Mouse (Mus musculus) spleen, adult 2 months (tissue): ENCODE measurements at regions not wholly inside any gene's neighbourhood (a gene's known extent, or its start where the extent isn't known, plus 50 kb on each side); places are given as distances from the start of the nearest gene placed in this dataset.

ENCODE experiments used
- CTCF ChIP-seq: fragments of 200-500 bp; IDR thresholded peaks from 2 replicates; pipeline ENCODE4 v1.5.1; 2011; ENCODE audit warnings: mild to moderate bottlenecking, inconsistent platforms; ENCODE audit not compliant: insufficient read depth, insufficient read length, insufficient replicate concordance; ENCODE audit errors: extremely low read depth
- POLR2A ChIP-seq: fragments of 200-500 bp; IDR thresholded peaks from 2 replicates; pipeline ENCODE4 v1.6.1; 2011; ENCODE audit warnings: low read depth, low read length, inconsistent platforms

DNA sequence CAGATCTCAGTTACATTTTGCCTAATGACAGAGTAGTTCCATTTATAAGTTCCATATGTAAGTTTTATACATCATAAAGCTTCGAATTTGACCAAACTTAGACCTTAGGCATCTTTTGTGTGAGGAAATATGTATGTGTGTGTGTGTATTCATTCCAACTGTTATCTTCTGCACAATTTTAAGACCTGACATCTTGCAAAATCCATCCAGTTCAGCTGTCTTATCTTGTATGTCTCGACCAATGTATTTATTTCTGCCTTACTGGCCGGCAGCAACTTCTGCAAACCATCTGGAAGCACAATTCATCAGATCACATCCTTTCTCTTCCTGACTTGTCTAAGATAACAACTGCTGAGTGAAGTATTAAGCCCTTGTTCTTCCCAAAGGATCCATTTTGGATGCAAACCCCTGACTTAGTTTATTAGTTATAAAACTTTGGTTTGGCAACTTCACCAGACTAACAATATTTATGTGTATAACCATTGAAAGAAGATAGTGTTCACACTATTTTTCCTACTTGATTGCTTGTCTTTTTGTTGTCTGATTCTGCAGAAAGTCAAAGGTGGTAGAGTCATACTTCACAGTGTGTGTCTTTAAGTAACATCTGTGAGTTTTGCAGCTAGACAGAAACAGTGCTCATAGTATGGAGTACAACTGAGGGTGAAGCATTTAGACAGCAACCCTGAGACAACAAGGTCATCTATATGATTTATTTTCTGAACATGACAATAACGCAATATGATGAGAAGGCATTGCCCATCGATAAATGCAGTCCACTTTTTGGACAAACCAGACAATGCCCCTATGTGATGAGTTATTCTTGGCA is 622.0 kb upstream of the Marcks start:
- TF ChIP-seq CTCF, result no peak
- no peak for TF ChIP-seq POLR2A
